Mouse (Mus musculus): ENCODE results near the gene Pgls. TPM values are rescaled to one million over a fixed set of nuclear protein-coding genes. Genes with fewer than 3 reads are reported as not detected.

Gene Pgls
- total RNA-seq, 2 experiments from 2014 or later: 59.0 to 61.6 TPM

DNA sequence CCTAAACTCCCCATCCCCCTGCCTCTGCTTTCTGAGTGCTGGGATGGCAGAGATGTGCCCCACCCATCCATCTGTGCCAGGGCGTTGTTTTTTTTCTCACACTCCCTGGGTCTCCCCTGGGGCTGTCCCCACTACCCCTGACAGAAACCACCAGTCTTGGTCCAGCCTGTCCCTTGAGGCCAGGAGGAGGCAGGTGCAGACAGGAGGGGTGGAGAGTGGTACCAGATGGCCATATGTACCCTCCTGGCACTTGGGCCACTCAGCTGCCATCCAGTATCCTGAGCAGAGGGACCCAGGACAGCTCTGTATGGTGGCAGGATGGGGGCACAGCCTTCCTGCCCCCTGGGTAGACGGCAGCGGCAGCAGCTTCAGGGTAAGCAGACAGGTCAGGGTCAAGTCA lies 5.5 kb downstream of the Pgls start, which contains the start of gene Fam129c:
Gene Fam129c (plus strand): TSS at position 198 of the 400 bp plus-strand sequence.
- no peak for DNase-seq (ENCODE audit: low spot score in 2 of 2)

DNA sequence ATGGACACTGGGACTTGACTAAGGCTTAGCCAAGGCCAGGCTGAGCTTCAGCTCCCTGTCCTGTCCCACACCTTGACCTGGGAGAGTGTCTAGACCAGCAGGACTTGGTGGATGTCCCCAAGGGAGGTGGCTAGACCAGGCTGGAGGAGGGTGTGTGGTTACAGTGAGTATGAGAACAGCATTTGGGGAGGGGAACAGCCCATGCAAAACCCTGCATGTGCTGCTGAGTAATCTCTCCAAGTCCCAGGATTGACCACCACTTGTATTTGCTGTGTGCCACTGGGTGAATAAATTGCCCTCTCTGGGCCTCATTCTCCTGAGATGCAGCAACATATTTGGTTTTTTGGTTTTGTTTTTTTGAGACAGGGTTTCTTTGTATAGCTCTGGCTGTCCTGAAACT lies 6.4 kb downstream of the Pgls start:
- no peak for DNase-seq (ENCODE audit: low spot score in 2 of 2)

DNA sequence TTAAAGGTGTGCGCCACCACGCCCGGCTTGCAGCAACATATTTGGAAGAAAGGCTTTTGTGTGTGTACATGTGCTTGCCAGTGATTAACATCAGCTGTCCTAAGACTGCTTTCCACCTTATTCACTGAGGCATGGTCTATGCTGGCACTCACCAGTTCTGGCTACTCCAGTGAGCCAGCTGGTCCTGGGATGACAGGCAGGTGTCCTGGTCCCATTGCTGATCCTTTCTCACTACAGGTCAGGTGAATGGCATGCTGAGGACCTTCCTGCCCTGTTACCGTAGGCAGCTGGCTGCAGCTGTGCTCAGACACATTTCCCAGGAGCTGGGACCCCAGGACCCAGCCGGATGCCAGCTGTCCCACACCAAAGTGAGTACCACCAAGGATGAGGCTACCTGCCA lies 6.9 kb downstream of the Pgls start:
- no peak for DNase-seq (ENCODE audit: low spot score in 2 of 2)

DNA sequence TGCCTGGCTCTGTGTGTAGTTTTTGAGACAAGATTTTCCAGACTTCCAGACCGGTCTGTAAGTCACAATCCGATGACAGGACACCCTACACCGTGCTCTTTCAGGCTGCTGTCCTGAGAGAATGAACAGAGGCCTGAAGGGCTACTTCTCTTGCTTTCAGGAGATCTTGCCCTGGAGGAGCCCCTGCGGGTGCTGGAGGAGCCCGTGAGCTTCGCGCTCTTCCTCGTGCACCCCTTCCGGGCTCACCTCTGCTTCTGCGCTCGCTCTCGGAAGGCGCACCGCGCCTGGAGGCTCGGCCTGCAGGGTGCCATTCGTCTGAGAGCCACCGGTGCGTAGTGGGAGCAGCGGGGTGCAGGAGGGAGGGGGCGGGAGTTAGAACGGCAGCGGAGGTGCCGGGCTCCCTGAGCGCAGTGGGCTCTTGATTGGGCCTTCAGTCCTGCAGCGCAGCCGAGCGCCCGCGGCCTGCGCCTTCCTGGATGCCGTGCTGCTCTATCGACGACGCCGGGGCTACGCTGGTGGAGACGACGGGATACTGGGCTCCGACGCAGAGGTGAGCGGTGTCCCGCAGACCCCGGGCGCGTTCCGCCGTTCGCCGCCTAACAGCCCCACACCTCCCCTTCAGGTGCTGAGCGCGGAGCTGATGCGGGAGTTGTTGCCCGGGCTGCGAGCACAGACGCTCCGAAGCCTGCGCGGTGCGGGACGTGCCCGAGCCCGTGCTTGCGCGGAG lies 10.1 kb downstream of the Pgls start:
- no peak for DNase-seq (ENCODE audit: low spot score in 2 of 2)

DNA sequence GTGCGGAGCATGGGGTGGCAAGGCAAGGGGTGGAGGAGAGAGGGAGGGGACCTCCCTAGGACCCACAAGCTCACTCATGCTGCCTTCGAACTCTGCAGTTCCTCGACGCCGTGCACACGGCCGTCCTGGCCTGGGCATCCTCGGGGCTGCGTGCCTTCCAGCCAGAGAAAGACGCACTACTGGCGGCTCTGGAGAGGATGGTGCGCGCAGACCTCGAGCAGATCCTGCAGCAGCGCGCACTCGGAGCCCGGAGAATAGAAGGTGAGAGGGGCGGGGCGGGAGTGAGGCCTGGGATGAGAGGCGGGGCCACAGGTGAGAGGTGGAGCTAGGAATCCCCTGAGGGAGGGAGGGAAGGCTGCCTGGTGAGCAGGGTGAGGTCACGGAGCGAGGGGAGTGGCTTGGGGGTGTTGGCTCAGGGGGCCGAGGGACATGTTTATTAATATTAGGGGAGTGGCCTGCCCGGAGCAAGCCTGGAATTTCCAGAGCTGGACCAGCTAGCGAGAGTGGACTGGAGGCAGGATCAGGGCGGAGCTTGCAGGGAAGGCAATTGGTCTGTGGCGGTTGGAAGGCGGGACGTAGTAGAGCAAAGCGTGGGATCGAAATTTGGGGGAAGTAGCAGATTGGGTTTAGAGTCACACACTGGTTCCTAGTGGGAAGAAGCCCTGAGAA lies 10.8 kb downstream of the Pgls start:
- DNase-seq (ENCODE audit: low spot score in 2 of 2): no peak

DNA sequence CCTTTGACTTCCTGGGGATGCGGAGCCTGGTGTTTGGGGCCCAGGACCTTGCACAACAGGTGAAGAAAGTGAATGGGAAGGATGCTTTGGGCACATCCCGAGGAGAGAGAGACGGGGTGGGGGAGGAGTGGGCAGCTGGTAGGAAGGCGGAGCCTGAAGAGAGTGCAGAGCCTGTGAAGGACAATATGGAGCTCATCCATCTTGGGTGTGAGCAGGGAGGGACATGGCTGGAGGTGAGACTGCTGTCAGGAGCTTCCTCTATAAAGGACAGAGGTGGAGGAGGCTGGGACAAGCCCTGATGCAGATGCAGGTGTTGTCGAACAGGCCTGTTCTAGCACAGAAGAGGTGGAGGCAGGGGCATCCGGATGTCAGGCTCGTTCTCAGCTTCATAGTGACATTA lies 12.0 kb downstream of the Pgls start:
- no peak for DNase-seq (ENCODE audit: low spot score in 2 of 2)

DNA sequence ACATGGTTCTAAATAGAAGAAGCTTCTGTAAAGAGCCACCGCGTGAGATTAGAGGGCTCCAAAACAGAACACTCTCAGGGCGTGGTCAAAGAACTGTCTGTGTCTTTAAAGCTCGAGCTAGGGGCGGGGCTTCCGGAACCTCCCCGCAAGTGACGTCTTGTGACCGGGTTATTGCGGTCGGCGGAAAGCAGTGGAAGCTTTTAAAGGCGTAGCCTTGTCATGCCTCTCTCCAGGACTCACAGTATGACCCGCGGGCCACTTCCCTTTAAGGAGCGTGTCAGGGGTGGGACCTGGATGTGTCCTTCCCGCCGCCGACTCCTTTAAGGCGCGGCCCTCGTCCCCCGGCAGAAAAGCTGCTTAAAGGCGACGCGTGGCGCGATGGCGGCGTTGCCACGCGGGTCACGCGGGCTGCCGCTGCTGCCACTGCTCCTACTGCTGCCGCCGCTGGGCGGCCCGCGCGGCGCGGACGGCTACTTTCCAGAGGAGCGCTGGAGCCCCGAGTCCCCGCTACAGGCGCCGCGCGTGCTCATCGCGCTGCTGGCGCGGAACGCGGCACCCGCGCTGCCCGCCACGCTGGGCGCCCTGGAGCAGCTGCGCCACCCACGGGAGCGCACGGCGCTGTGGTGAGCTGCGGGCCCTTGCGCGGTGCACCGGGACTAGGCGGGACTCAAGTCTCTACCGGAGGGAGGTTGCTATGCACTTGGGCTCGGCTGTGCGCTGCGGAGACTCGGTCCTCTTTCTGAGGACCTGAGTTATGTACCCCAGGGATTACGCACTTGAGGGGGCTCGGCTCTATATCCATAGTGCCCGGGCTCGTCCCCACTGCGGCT lies 19.1 kb downstream of the Pgls start, which contains the start of gene Colgalt1:
Gene Colgalt1 (plus strand): TSS at position 177 of the 830 bp plus-strand sequence.
- DNase-seq (ENCODE audit: low spot score in 2 of 2): peak; percentile 95 to 98

DNA sequence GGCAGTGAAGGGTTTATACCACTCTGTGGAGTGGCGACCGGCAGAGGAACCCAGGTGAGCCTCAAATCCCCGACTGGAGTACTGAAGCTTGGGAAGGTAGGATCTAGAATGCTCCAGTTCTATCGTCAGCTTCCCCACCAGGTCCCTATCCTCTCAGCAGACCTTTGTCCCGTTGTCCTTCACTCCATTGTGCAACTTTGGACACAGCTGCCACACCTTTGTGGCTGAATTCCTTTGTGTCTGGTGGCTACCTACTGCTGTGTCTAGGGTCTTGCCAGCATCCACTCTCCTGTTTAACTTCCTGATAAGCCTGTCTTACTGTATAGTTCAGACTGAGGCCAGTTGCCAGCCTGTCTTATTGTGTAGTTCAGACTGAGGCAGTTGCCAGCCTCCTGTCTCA lies 20.2 kb downstream of the Pgls start:
- no peak for DNase-seq (ENCODE audit: low spot score in 2 of 2)

DNA sequence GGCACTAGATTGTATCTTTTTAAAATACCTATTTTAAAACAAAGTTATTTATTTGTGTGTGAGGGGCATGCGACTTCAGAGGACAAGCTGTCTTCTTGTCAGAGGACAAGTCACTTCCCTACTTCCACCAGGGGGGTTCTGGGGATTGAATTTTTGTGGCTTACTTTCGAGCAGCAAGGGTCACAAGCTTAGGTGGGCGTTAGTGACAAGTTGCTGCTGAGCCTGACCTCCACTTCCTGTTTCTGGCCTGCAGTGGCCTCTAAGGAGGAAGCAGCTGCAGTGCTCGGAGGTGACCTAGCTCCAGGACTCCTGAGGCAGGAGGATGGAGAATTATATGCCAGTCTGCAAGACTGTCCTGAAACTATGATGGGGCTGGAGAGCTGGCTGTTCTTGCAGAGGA lies 21.4 kb downstream of the Pgls start:
- no peak for DNase-seq (ENCODE audit: low spot score in 2 of 2)

DNA sequence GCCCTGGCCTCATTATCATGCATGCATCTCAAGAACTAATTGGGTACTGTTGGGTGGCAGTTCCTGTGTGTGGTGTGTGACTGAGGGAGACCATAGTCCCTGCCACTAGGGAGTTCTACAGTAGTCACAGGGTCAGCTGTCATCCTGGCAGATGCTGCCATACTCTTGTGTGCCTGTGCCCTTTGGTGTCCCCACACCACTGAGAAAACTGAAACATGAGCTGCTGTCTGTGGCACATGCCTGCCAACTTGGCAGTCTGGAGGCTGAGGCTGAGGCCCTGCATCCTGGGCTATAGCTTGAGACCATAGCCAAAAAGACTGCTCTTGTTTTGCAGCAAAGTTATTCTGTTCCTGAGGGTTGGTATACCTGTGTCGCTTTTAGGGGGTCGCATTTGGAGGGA lies 27.8 kb downstream of the Pgls start:
- no peak for DNase-seq (ENCODE audit: low spot score in 2 of 2)

DNA sequence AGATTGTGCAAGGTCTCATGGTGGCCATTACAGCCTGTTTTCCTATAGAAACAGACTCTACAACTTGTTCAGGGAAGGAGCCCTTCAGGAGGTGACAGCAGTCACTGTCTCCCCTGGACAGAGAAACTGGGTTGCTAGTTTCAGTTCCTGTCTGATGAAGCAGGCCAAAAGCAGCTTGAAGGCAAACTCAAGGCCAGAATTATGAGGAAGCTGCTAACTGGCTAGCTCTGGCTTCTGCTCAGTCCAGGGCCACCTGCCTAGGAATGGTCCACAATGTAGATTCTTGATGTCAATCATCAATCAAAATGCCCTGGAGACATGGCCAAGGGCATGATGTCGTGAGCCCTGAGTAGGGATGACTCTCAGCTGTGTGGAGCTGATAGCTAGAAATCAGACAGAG lies 33.1 kb downstream of the Pgls start:
- no peak for DNase-seq (ENCODE audit: low spot score in 2 of 2)

DNA sequence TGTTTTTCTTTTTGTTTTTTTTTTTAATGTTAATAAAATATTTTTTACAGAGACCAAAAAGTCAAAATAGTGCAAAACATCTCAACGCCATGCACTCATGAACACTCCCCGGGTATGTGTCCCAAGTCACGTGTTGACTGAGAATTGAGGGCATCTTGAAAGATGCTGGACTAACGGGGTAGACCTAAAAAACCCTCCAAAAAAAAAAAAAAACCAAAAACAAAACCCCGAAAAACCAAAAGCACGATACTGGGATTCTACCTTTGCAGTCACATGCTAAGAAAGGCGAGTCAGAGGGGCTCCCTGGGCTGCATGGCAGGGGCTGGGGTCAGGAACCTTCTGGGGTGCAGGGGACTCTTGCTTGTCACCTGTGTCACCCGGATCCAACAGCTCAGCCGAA lies 34.8 kb downstream of the Pgls start:
- DNase-seq (ENCODE audit: low spot score in 2 of 2): no peak

DNA sequence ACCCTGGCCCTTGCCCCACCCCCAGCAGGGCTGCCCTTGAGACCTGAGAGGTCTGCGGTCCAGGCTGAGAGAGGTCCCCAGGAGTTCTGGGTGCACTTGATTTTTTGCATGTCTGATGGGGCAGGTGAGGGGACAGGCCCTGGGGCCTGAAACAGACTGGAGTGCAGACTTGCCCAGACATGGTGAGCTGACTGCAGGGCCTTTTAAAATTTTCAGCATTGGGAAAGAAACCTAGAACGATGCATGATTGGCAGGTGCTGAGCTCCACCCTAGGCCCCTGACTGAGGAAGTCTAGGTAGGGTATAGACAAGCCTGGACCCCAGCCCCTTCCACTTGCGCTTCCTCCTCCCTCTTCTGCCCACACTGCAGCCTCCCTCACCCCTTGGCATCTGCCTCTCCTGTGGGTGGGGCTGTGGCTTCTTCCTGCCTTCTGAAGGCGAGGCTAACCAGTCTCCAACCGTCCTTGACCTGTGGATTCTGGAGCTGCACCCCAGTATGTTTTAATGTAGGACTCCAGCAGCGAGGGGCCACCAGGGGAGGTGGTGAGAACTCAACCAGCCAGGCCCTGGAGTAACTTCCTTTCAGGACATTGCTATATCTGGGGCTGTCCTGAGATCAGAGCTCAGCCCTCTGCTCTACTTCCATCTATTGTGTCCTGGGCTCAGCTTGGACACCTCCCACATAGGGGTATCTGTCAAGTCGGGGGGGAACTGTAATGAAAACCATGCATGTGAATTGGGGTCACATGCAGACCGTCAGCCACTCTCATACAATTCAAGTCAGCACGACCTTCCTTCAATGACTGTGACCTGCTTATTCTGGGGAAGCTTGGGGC lies 35.5 kb downstream of the Pgls start:
- no peak for DNase-seq (ENCODE audit: low spot score in 2 of 2)

DNA sequence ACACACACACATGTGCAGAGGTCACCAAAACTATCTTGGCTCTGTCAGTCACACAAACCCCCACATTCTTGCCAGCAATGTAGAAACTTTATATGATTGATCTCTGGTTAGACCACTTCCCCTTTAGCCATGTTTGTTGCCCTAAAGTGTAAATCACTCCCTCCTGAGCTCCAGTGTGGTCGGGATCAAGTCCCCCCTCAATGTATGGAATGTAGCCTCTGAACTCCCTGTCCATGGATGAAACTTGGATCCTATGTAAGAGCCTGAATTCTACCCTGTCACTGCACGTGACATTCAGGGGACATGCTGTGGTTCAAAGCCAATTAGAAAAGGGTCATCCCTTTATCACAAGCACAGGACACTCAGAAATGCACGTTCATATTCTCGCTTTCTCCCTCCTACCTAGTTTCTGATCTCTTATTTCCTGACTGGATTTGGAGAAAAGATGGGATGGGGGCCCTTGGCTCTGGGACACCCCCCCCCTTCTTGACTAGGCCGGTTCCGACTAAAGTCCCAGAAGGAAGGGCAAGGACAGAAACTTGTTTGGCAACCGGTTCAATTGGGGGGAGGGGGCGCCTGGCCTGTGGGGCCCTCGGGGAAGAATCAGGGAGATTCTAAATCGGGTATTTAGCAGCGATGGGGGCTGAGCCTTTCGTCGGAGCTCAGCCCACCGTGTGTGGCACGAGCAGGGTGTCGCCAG lies 36.6 kb downstream of the Pgls start:
- no peak for DNase-seq (ENCODE audit: low spot score in 2 of 2)

DNA sequence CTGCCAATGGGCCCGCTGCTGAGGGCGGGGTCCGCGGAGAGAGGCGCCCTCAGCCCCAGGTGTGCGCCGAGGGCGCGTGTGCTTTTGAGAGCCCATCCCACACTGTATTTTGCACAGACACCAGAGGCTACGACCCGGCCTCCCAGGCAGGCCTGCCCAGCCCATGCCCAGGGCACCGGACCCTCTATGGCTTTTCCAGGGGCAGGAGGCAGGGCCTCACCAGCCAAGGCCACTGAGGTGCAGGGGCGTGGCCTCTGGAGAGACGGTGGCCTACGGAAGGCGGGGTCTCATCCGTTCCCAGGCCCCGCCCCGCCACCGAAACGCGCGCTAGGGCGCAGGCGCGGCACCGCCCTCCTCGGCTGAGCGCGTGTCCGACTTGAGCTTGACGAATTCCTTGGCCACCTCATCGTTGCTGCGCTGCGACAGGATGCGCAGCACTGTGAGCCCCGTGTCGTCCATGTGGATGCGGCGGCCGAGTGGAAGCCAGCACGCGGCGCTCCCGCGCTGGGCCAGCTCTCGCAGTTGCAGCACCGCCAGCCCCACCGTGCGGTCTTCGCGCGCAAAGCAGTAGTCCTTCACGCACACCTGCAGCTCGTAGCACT lies 37.2 kb downstream of the Pgls start:
- DNase-seq (ENCODE audit: low spot score in 2 of 2): peak; percentile 90 to 91

DNA sequence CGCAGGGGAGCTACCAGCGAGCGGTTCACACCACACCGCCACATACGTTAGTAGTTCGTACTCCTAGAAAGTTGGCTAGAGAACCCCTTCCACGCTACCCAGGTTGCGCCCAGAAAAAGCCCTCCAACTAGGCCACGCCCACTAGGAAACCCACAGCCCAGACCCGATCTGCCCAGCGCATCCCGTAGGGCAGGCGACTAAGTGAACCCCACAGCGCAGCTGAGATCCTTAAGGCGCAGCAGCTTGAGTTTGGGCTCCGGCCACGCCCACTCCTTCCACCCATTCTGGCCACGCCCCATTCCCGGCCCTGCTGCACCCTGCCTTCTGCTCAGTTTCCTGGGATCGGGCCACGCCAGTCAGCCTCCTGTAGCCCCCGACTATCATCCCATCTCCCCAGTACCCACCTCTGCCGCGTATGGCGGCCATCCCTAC lies 37.8 kb downstream of the Pgls start:
- DNase-seq (ENCODE audit: low spot score in 2 of 2): no peak

DNA sequence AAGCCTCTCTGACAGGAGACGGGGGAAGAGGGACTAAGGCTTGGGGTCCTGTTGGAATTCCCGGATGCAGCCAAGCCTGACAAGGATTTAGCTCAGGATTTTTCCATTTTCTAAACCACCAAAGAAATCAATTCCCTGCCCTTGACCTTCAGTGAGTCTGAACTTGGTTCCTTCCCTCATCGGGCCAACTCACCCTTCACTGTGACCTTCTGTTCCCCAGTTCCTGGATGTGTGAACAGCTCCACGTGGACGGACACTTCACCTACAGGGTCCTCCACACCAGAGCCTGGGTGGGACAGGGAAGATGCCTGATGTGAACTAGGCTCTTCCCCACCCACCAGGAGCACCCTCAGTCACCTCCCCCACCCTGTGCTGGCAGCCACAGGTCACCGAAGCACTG lies 38.8 kb downstream of the Pgls start:
- DNase-seq (ENCODE audit: low spot score in 2 of 2): no peak

DNA sequence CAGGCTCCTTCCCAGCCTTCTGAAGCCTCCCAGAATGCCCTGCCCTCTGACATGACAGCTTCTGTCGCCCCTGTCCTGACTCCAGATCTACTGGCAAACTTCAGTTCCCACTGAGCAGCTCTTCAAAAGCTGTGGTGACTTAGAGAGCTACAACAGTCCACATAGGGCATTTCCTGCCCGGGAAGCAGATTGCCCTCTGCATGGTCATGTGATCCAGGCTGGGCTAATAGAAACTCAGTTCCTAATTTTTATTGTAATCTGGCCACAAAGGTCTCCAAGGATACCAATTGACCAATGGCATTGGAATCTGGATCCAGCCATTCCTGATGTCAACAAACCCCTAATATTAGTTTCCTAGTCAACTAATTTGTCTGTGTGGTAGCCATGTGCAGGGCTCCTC lies 39.9 kb downstream of the Pgls start:
- no peak for DNase-seq (ENCODE audit: low spot score in 2 of 2)

DNA sequence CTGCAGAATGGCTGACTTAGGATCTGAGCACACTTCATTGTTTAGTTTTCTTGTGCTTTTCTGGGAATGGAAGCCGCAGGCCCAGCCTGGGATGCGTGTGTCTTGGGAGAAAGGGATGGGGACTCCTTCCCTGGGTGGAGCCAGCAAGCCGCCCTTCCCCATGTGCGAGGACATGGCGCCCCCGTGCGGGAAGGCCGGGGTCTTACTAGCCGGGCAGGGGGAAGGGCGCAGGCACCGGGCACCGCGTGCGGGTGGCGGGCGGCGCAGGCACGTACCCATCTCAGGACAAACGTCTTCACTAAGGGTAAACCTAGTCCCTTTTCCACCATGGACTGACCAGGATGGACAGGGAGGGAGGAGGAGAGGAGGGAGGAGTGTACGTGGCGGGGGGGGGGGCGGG lies 41.2 kb downstream of the Pgls start:
- DNase-seq (ENCODE audit: low spot score in 2 of 2): no peak

Data from layer of hippocampus, postnatal 14 days (tissue).